Mouse (Mus musculus): Measurements from ENCODE around the gene Cgn.

GRCm38 (mm10) chr3:94815603-94816002, 29.3 kb upstream of the Cgn start:
- TF ChIP-seq E2F4 (IDR thresholded peaks at IDR 0.05; ENCODE audit: borderline replicate concordance, low read depth, low read length) = no peak
- TF ChIP-seq POLR2A (IDR thresholded peaks at IDR 0.05; ENCODE audit: control insufficient read depth in 1 of 2, insufficient read depth in 1 of 2, low read depth in 1 of 2, low read length in 2 of 2, poor library complexity in 1 of 2) = no peak
- no peak for TF ChIP-seq GABPA (IDR thresholded peaks at IDR 0.05; ENCODE audit: low read depth, low read length)
- TF ChIP-seq ZKSCAN1 (IDR thresholded peaks at IDR 0.05; ENCODE audit: low read depth, low read length) = no peak
- peak in 2 of 3 experiments; percentile 48 to 60; a peak in 4 of 6 replicates for TF ChIP-seq CTCF (IDR thresholded peaks at IDR 0.05 in 2 of 3, conservative IDR thresholded peaks at IDR 0.05 in 1 of 3; ENCODE audit: control insufficient read depth in 1 of 3, insufficient read depth in 1 of 3, low read depth in 2 of 3, low read length in 3 of 3, poor library complexity in 1 of 3, severe bottlenecking in 1 of 3)
- TF ChIP-seq USF1 (IDR thresholded peaks at IDR 0.05; ENCODE audit: low read depth, low read length) = no peak
- no peak for TF ChIP-seq EP300 (IDR thresholded peaks at IDR 0.05; ENCODE audit: low read depth in 1 of 2, low read length in 2 of 2)
- TF ChIP-seq SMC3 (IDR thresholded peaks at IDR 0.05; ENCODE audit: low read depth, low read length) = peak; percentile 51
- no peak for TF ChIP-seq ELF1 (IDR thresholded peaks at IDR 0.05; ENCODE audit: low read depth, low read length)
- no peak for TF ChIP-seq SIN3A (IDR thresholded peaks at IDR 0.05; ENCODE audit: low read length)
- TF ChIP-seq MYB (IDR thresholded peaks at IDR 0.05; ENCODE audit: low read depth, low read length) = no peak
- no peak for TF ChIP-seq USF2 (IDR thresholded peaks at IDR 0.05; ENCODE audit: borderline replicate concordance in 1 of 2, insufficient read depth in 1 of 2, low read depth in 1 of 2, low read length in 2 of 2)
